Mouse (Mus musculus) heart, adult 2 months (tissue): ENCODE data around the gene Trp53i11.

ENCODE experiments used
- CTCF ChIP-seq: fragments of 200-600 bp; IDR thresholded peaks from 2 replicates; pipeline ENCODE4 v1.8.1; 2022; ENCODE audit warnings: antibody characterized with exemption, mild to moderate bottlenecking, moderate library complexity
- EP300 ChIP-seq: fragments of 200-500 bp; IDR thresholded peaks from 2 replicates; pipeline ENCODE4 v1.6.1; 2011; ENCODE audit warnings: low read depth, low read length, control low read depth; ENCODE audit not compliant: insufficient read depth
- POLR2A ChIP-seq: fragments of 200-500 bp; IDR thresholded peaks from 2 replicates; pipeline ENCODE4 v1.6.1; 2011; ENCODE audit warnings: mild to moderate bottlenecking, low read depth, low read length, control low read depth; ENCODE audit not compliant: insufficient read depth

- TF ChIP-seq CTCF (no peak), POLR2A (no peak), EP300 (no peak)
Measured at GRCm38 (mm10) chr2:93152191-93152601, 35.2 kb upstream of the Trp53i11 start.
